Mouse (Mus musculus) spleen, adult 2 months (tissue): ENCODE data around the gene Isg15. TPM values are rescaled to one million over a fixed set of nuclear protein-coding genes. Genes with fewer than 3 reads are reported as not detected.

ENCODE experiments used
- DNase-seq, 2 experiments: peaks; one replicate each; pipeline versions ENCODE4 v3.0.0 to v3.0.0-alpha.2; 2012 to 2021; ENCODE audit warnings: low spot score in 2 of 2, low read depth in 1 of 2
- H3K27ac ChIP-seq: fragments of 200-500 bp; 2 replicates; pipeline ENCODE4 v1.5.1; 2012; ENCODE audit warnings: low read length, inconsistent platforms; ENCODE audit not compliant: insufficient read depth
- H3K27me3 ChIP-seq: fragments of 200-500 bp; 2 replicates; pipeline ENCODE4 v1.6.1; 2012; ENCODE audit warnings: mild to moderate bottlenecking, moderate library complexity, low read length, inconsistent platforms; ENCODE audit not compliant: control insufficient read depth, insufficient read depth
- H3K36me3 ChIP-seq: fragments of 200-500 bp; 2 replicates; pipeline ENCODE4 v1.6.1; 2012; ENCODE audit warnings: mild to moderate bottlenecking, low read length, inconsistent platforms; ENCODE audit not compliant: control insufficient read depth, insufficient read depth
- H3K4me1 ChIP-seq: fragments of 200-500 bp; 2 replicates; pipeline ENCODE4 v1.6.1; 2011; ENCODE audit warnings: inconsistent platforms; ENCODE audit not compliant: control insufficient read depth, insufficient read depth, insufficient read length
- H3K4me3 ChIP-seq: fragments of 200-500 bp; 2 replicates; pipeline ENCODE4 v1.5.1; 2011; ENCODE audit warnings: mild to moderate bottlenecking, inconsistent platforms; ENCODE audit not compliant: insufficient read depth, insufficient read length; ENCODE audit errors: extremely low read depth
- CTCF ChIP-seq: fragments of 200-500 bp; IDR thresholded peaks from 2 replicates; pipeline ENCODE4 v1.5.1; 2011; ENCODE audit warnings: mild to moderate bottlenecking, inconsistent platforms; ENCODE audit not compliant: insufficient read depth, insufficient read length, insufficient replicate concordance; ENCODE audit errors: extremely low read depth
- POLR2A ChIP-seq: fragments of 200-500 bp; IDR thresholded peaks from 2 replicates; pipeline ENCODE4 v1.6.1; 2011; ENCODE audit warnings: low read depth, low read length, inconsistent platforms
- WGBS: fragments of 180-500 bp; shearing (Covaris S2); methylation state at CpG from one replicate; pipeline ENCODE4 v1.1.7; 2018; 5-methylcytosine and 5-hydroxymethylcytosine counted together
- polyA plus RNA-seq: library from polyadenylated mRNA; depleted of rRNA; stranded (reverse); fragments of >200 nt; gene quantifications from 2 replicates; pipeline ENCODE4 v1.2.3, GENCODE M21; 2012; rRNA removed

Gene Isg15
- 25.2 and 32.2 TPM in 2 replicates for polyA plus RNA-seq

DNA sequence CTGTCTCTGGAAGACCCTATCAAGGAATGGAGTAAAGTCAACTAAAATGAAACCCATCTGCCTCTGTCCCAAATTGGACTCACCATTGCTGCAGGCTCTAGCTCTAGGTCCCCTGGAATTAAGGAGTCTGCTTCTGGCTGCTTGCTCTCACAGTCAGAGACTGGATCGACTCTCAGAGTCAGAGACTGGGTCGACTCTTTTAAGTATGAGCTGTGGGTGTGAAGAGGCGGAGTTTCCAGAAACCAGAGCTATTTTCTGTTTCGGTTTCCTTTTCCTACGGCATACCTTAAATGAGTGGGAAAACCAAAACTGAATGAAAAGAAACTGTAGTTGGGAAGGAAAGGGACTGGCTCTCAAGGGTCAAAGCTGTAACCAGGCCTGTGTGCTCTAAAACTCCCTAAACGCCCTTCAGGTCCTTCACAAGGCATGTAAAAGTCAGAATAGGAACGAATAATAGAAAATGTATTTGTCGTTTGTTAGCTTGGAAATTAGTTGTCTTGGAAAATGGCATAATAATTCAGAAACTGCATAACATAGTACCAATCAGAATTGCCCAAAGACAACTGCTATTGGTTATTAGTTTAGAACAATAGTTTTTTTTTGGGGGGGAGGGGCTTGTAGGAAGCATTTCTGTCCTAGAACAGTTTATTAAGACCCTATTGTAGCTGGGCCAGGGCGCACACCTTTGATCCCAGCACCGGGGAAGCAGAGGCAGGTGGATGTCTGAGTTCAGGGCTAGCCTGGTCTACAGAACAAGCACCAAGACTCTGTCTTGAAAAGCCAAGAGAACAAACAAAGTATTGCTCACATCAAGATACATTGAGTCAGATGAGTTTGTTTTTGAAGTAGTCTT, at the start of gene Isg15:
Gene Isg15 (minus strand): TSS at position 196 of the 853 bp plus-strand sequence.
- peaks cover 12% of the 10 kb centered on the region for H3K4me1 ChIP-seq
- H3K27me3 ChIP-seq = peaks cover 6% of the 10 kb centered on the region
- no peaks in the 10 kb centered on the region for H3K36me3 ChIP-seq
- peak within 1 kb of the TSS; percentile 69 for H3K27ac ChIP-seq
- peak in 1 of 2 experiments; percentile 52 for DNase-seq
- whole genome bisulfite sequencing = 21% methylated on average over 10 of the region's 10 CpGs
- TF ChIP-seq POLR2A = peak; percentile 25; the same call in 1 of the 2 replicates
- no peak for TF ChIP-seq CTCF
- peak within 1 kb of the TSS; percentile 66 for H3K4me3 ChIP-seq

DNA sequence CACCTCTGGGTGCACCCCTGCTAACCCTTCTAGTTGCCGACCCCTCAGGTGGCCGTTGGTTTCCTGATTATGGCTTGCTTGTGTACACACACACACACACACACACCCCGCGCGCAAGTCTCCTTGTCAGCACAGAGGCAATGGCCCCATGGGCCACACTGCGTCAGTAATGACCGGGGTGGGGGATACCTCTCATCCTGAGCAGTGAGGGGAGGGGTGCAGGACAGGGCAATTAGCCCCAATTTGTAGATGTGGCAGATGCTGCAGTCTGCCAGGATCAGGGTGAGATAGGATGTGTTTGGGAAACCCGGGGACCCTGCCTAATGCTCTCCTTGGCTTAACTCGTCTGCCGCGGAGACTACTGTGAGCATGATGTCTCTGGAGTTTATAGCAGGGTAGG, 48.9 kb upstream of the Isg15 start:
- DNase-seq = no peak
- Histone ChIP-seq H3K27ac (no peak overlapping the region), H3K36me3 (peaks cover 30% of the 10 kb centered on the region), H3K4me1 (peaks cover 5% of the 10 kb centered on the region), H3K27me3 (peaks cover 4% of the 10 kb centered on the region), H3K4me3 (no peak overlapping the region)
- 74% methylated on average over 11 of the region's 11 CpGs for WGBS
- TF ChIP-seq POLR2A (no peak), CTCF (no peak)

GRCm38 (mm10) chr4:156236651-156237447, 36.2 kb upstream of the Isg15 start:
- DNase-seq = no peak

DNA sequence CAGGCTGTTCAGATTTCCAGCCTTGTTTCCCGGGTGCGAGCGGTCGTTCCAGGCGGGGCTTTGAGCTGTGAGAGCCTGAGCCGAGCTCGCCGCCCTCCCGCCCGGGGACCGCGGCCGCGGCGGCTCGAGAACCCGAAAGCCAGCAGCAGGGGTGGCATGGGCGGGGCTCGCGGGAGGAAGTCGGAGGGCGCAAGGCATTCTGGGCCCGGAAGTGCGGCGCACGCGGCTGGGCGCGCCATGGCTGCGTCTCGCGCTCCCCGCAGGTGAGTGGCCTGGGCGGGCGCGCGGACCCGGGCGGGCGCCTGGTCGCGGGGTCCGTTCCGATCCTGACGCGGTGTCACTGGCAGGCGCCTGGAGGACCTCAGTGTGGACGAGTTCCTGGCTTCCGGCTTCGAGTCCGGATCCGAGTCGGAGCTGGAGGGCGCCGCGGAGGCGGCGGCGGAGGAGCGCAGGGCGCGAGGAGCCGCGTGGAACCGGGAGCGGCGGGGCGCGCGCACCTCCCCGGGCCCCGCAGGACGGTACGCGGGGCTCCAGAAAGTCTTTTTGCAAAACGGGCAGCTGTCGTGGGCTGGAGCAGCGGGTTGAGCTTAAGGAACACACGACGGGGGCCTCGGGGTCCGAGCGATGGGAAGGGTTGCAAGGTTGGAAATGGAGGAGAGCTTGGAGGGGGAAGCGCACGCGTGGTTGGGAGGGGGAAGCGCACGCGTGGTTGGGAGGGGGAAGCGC, 35.4 kb upstream of the Isg15 start, which contains the start of gene Noc2l:
Gene Noc2l (plus strand): TSS at position 203 of the 726 bp plus-strand sequence.
- Histone ChIP-seq H3K27ac (peak within 1 kb of the TSS; percentile 79), H3K4me1 (peaks cover 11% of the 10 kb centered on the region), H3K4me3 (peak within 1 kb of the TSS; percentile 81), H3K36me3 (peaks cover 29% of the 10 kb centered on the region), H3K27me3 (no peaks in the 10 kb centered on the region)
- WGBS = 1% methylated on average over 90 of the region's 90 CpGs
- DNase-seq = peak; percentile 84 to 91
- TF ChIP-seq POLR2A = peak; percentile 84
- TF ChIP-seq CTCF = no peak

More at GRCm38 (mm10) chr4:156236651-156237447, 36.2 kb upstream of the Isg15 start:
- TF ChIP-seq POLR2A (no peak), CTCF (no peak)
- peaks cover 27% of the 10 kb centered on the region for H3K36me3 ChIP-seq
- peaks cover 11% of the 10 kb centered on the region for H3K4me1 ChIP-seq
- no peak overlapping the region for H3K27ac ChIP-seq
- no peaks in the 10 kb centered on the region for H3K27me3 ChIP-seq
- WGBS = 32% methylated on average over 58 of the region's 60 CpGs
- peak overlapping the region; percentile 81; the same call in 1 of the 2 replicates for H3K4me3 ChIP-seq

DNA sequence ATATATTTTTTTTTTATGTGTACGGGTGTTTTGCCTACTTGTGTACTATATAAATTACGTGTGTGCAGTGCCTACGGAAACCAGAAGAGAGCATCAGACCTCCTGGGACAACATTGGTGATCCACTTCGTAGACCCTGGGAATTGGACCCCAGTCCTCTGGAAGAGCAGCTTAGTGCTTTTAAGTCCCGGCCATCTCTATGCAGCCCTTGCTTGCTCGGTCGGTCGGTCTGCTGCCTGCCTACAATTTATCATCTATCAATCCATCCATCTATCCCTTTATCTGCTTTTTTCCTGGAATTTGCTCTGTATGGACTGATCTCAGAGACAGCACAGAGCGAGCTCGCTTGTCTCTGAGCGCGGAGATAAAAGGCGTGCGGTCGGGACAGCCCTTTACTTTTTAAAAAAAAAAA, 34.7 kb upstream of the Isg15 start:
- Histone ChIP-seq H3K4me3 (peak overlapping the region; percentile 59), H3K4me1 (peaks cover 11% of the 10 kb centered on the region), H3K36me3 (peaks cover 29% of the 10 kb centered on the region), H3K27ac (peak overlapping the region; percentile 61), H3K27me3 (no peaks in the 10 kb centered on the region)
- DNase-seq = no peak
- TF ChIP-seq POLR2A (no peak), CTCF (no peak)
- under 1% methylated on average over 15 of the region's 15 CpGs for WGBS

GRCm38 (mm10) chr4:156234701-156235213, 34.1 kb upstream of the Isg15 start, which contains the start of gene Plekhn1:
TSS of gene Plekhn1 (minus strand) at chr4:156234857.
- no peak for TF ChIP-seq CTCF
- no peak for TF ChIP-seq POLR2A
- Histone ChIP-seq H3K36me3 (peaks cover 27% of the 10 kb centered on the region), H3K27ac (peak within 1 kb of the TSS; percentile 61), H3K27me3 (no peaks in the 10 kb centered on the region), H3K4me3 (peak within 1 kb of the TSS; percentile 72), H3K4me1 (peaks cover 11% of the 10 kb centered on the region)
- peak in 1 of 2 experiments; percentile 80 for DNase-seq
- WGBS = 1% methylated on average over 28 of the region's 48 CpGs
